In the genomic region with DNA sequence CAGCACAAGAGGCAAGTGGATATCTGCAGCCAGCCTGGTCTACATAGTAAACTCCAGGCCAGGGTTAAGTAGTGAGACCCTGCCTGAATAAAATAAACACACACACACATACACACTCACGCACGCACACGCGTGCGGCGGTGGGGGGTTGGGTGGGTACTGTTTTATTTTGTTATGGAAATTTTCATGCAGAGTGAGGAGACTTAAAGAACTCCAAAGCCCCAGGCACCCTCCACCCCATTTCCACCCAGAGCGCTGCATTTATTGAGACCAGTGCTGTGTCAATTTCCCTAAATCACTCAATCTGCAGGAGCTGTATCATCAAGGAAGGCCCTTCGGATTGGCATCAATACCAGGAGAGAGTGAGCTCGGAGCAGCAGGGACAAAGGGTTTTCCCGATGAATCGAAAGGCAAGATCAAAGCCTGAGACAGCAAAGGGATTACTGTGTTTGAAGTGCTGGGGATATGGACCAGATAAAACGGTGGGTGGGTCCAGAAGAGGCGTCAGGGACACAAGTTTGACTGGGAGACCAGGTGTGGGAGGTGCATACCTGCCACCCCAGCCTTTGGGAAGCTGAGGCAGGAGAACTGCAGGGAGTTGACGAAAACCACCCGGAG, we compare ENCODE assay signal across 7 mouse cellular contexts. TPM values are rescaled to one million over a fixed set of nuclear protein-coding genes. Genes with fewer than 3 reads are reported as not detected.
DNase-seq lines count a peak whose midpoint lies in the region; ATAC-seq and TF ChIP-seq lines count a peak whose summit lies in the region.

No protein-coding gene starts in this region.

- no peak for TF ChIP-seq POLR2A in liver, adult 2 months (IDR thresholded peaks at IDR 0.05; ENCODE audit: extremely low read depth, insufficient read depth, low read length)
- no peak for TF ChIP-seq POLR2A in olfactory bulb, adult 2 months (IDR thresholded peaks at IDR 0.05; ENCODE audit: insufficient read depth, low read depth, low read length)
- no peak for TF ChIP-seq POLR2A in thymus, adult 2 months (IDR thresholded peaks at IDR 0.05; ENCODE audit: control insufficient read depth, extremely low read depth, insufficient read depth, low read length, poor library complexity)

- H3K79me2 ChIP-seq in liver, adult 2 months (ENCODE audit: control insufficient read depth, insufficient read depth, low read length) = no peaks in the 10 kb centered on the region

- H3K27me3 ChIP-seq in liver, adult 2 months (ENCODE audit: control insufficient read depth, insufficient read depth, low read length) = no peaks in the 10 kb centered on the region
- peaks cover 55% of the 10 kb centered on the region for H3K27me3 ChIP-seq in liver, embryonic 12.5 days (replicated peaks)
- H3K27me3 ChIP-seq in forebrain, embryonic 11.5 days (ENCODE audit: control insufficient read depth, insufficient read depth, low read length) = peaks cover 1% of the 10 kb centered on the region
- peaks cover 32% of the 10 kb centered on the region for H3K27me3 ChIP-seq in limb, embryonic 10.5 days (ENCODE audit: low read depth, poor library complexity, severe bottlenecking)
- H3K27me3 ChIP-seq in thymus, adult 2 months (ENCODE audit: control insufficient read depth, insufficient read depth, low read length) = no peaks in the 10 kb centered on the region; the same call in none of the 2 replicates

- no peak for TF ChIP-seq CTCF in liver, adult 2 months (IDR thresholded peaks at IDR 0.05; ENCODE audit: low read depth, low read length)
- no peak for TF ChIP-seq CTCF in olfactory bulb, adult 2 months (IDR thresholded peaks at IDR 0.05; ENCODE audit: insufficient read depth, low read depth, low read length)
- no peak for TF ChIP-seq CTCF in thymus, adult 2 months (IDR thresholded peaks at IDR 0.05; ENCODE audit: borderline replicate concordance, control insufficient read depth, extremely low read depth, insufficient read depth, low read length, poor library complexity)

- H3K4me3 ChIP-seq in liver, adult 2 months (ENCODE audit: insufficient read depth, low read depth, low read length) = no peak overlapping the region
- H3K4me3 ChIP-seq in liver, embryonic 12.5 days = no peak overlapping the region
- H3K4me3 ChIP-seq in forebrain, embryonic 11.5 days (ENCODE audit: low read depth, low read length) = no peak overlapping the region
- peak overlapping the region; percentile 78 for H3K4me3 ChIP-seq in limb, embryonic 10.5 days
- H3K4me3 ChIP-seq in olfactory bulb, adult 2 months (ENCODE audit: insufficient read depth, low read depth, low read length) = no peak overlapping the region
- no peak overlapping the region for H3K4me3 ChIP-seq in thymus, adult 2 months (ENCODE audit: control insufficient read depth, insufficient read depth, low read length)

- peaks cover 8% of the 10 kb centered on the region for H3K4me1 ChIP-seq in liver, adult 2 months (ENCODE audit: control insufficient read depth, insufficient read depth, low read length)
- peaks cover 54% of the 10 kb centered on the region for H3K4me1 ChIP-seq in liver, embryonic 12.5 days
- H3K4me1 ChIP-seq in forebrain, embryonic 11.5 days (replicated peaks; ENCODE audit: control insufficient read depth, insufficient read depth, low read length) = peaks cover 23% of the 10 kb centered on the region
- H3K4me1 ChIP-seq in limb, embryonic 10.5 days = peaks cover 40% of the 10 kb centered on the region
- H3K4me1 ChIP-seq in olfactory bulb, adult 2 months (ENCODE audit: control insufficient read depth, insufficient read depth, low read length) = peaks cover 16% of the 10 kb centered on the region
- H3K4me1 ChIP-seq in thymus, adult 2 months (replicated peaks; ENCODE audit: control insufficient read depth, insufficient read depth, low read length) = peaks cover 8% of the 10 kb centered on the region; the same call in 1 of the 2 replicates

- 46% methylated on average over 15 of the region's 15 CpGs for WGBS in liver, adult 2 months
- WGBS in liver, embryonic 12.5 days (ENCODE audit: insufficient replicate concordance) = 48% methylated on average over 15 of the region's 15 CpGs
- WGBS in forebrain, embryonic 11.5 days = 13% methylated on average over 15 of the region's 15 CpGs
- WGBS in limb, embryonic 10.5 days = 18% methylated on average over 15 of the region's 15 CpGs
- WGBS in olfactory bulb, adult 2 months = 11% methylated on average over 15 of the region's 15 CpGs
- WGBS in thymus, adult 2 months = 92% methylated on average over 15 of the region's 15 CpGs

- peaks cover 6% of the 10 kb centered on the region; the same call in 1 of the 2 replicates for H3K9me3 ChIP-seq in liver, embryonic 12.5 days (replicated peaks)
- H3K9me3 ChIP-seq in forebrain, embryonic 11.5 days (ENCODE audit: control insufficient read depth, low read length) = peaks cover 2% of the 10 kb centered on the region; the same call in 1 of the 2 replicates
- no peaks in the 10 kb centered on the region for H3K9me3 ChIP-seq in limb, embryonic 10.5 days (replicated peaks)

- ATAC-seq in liver, embryonic 12.5 days = no peak
- no peak for ATAC-seq in forebrain, embryonic 11.5 days (replicated peaks; ENCODE audit: low FRiP score)
- ATAC-seq in CD4-positive, CD25-positive, alpha-beta regulatory T cell, adult 4 months = no peak

- DNase-seq in liver, adult 2 months (ENCODE audit: extremely low read depth, low read depth, low spot score) = no peak
- DNase-seq in forebrain, embryonic 11.5 days (ENCODE audit: low spot score) = no peak
- DNase-seq in limb, embryonic 10.5 days (ENCODE audit: low spot score) = no peak
- no peak for DNase-seq in thymus, adult 2 months

- H3K9ac ChIP-seq in liver, adult 2 months (ENCODE audit: low read depth, low read length) = no peak overlapping the region
- H3K9ac ChIP-seq in liver, embryonic 12.5 days = no peak overlapping the region
- peak overlapping the region; percentile 94 for H3K9ac ChIP-seq in forebrain, embryonic 11.5 days (ENCODE audit: low read length)

- no peak overlapping the region for H3K4me2 ChIP-seq in liver, embryonic 12.5 days
- peak overlapping the region; percentile 68 for H3K4me2 ChIP-seq in forebrain, embryonic 11.5 days (ENCODE audit: low read depth, low read length, severe bottlenecking)

- H3K36me3 ChIP-seq in liver, adult 2 months (ENCODE audit: control insufficient read depth, insufficient read depth, low read length) = no peaks in the 10 kb centered on the region
- H3K36me3 ChIP-seq in liver, embryonic 12.5 days = no peaks in the 10 kb centered on the region
- peaks cover 4% of the 10 kb centered on the region for H3K36me3 ChIP-seq in forebrain, embryonic 11.5 days (ENCODE audit: control insufficient read depth, insufficient read depth, low read length)
- H3K36me3 ChIP-seq in limb, embryonic 10.5 days = peaks cover 4% of the 10 kb centered on the region
- no peaks in the 10 kb centered on the region for H3K36me3 ChIP-seq in thymus, adult 2 months (ENCODE audit: control insufficient read depth, insufficient read depth, low read length)

- H3K27ac ChIP-seq in liver, adult 2 months (replicated peaks; ENCODE audit: insufficient read depth, low read depth, low read length) = peak overlapping the region; percentile 5; the same call in 1 of the 2 replicates
- no peak overlapping the region for H3K27ac ChIP-seq in liver, embryonic 12.5 days
- H3K27ac ChIP-seq in forebrain, embryonic 11.5 days (ENCODE audit: low read depth, low read length) = peak overlapping the region; percentile 100; the same call in 1 of the 2 replicates
- H3K27ac ChIP-seq in limb, embryonic 10.5 days = peak overlapping the region; percentile 100
- peak overlapping the region; percentile 83 for H3K27ac ChIP-seq in olfactory bulb, adult 2 months (ENCODE audit: insufficient read depth, low read depth, low read length)
- H3K27ac ChIP-seq in thymus, adult 2 months (ENCODE audit: control insufficient read depth, insufficient read depth, low read length) = no peak overlapping the region

RNA-seq across cellular contexts. Expression of a gene that starts 1.2 kb away (rescaled TPM):
- total RNA-seq in liver, adult 2 months (2014; rRNA removed) = 1.4 TPM in 2 replicates
- polyA plus RNA-seq in liver, adult 2 months (2012; rRNA removed) = 2.3 and 3.3 TPM in 2 replicates
- polyA plus RNA-seq in liver, embryonic 12.5 days (2016; fragmentation: Nextera tagmentation; extraction: Ambion mirVana) = 12.4 and 14.2 TPM in 2 replicates
- polyA plus RNA-seq in forebrain, embryonic 11.5 days (2014; fragmentation: Nextera tagmentation; extraction: Ambion mirVana) = 109 and 114 TPM in 2 replicates
- polyA plus RNA-seq in limb, embryonic 10.5 days (2016; fragmentation: Nextera tagmentation; extraction: Ambion mirVana) = 107 and 130 TPM in 2 replicates
- not detected in 2 replicates for polyA plus RNA-seq in olfactory bulb, adult 2 months (2012; ENCODE audit: insufficient read depth, insufficient read length, low replicate concordance, missing spikeins)
- polyA plus RNA-seq in thymus, adult 2 months (2012; rRNA removed) = 14.4 and 18.7 TPM in 2 replicates
- under 1 TPM in 1 of 2 experiments, not detected in 1; 0.56 TPM for polyA plus RNA-seq in CD4-positive, CD25-positive, alpha-beta regulatory T cell, adult 4 months (2017; shearing (Covaris generic))

RNA-seq across cellular contexts. Expression of a gene that starts 6.7 kb away (rescaled TPM):
- total RNA-seq in liver, adult 2 months (2014; rRNA removed) = not detected in 2 replicates
- polyA plus RNA-seq in liver, adult 2 months (2012; rRNA removed) = not detected in 2 replicates
- 0.20 and 0.24 TPM in 2 replicates for polyA plus RNA-seq in liver, embryonic 12.5 days (2016; fragmentation: Nextera tagmentation; extraction: Ambion mirVana)
- polyA plus RNA-seq in forebrain, embryonic 11.5 days (2014; fragmentation: Nextera tagmentation; extraction: Ambion mirVana) = 0.96 and 1.3 TPM in 2 replicates
- polyA plus RNA-seq in limb, embryonic 10.5 days (2016; fragmentation: Nextera tagmentation; extraction: Ambion mirVana) = 1.0 and 1.4 TPM in 2 replicates
- polyA plus RNA-seq in olfactory bulb, adult 2 months (2012; ENCODE audit: insufficient read depth, insufficient read length, low replicate concordance, missing spikeins) = not detected in 2 replicates
- polyA plus RNA-seq in thymus, adult 2 months (2012; rRNA removed) = 0.08 TPM in 1 of 2 replicates, not detected in the other
- polyA plus RNA-seq in CD4-positive, CD25-positive, alpha-beta regulatory T cell, adult 4 months (2017; shearing (Covaris generic)) = not detected

RNA-seq across cellular contexts. Expression of a gene that starts 23.7 kb away (rescaled TPM):
- 2.1 and 3.5 TPM in 2 replicates for total RNA-seq in liver, adult 2 months (2014; rRNA removed)
- 5.3 and 6.5 TPM in 2 replicates for polyA plus RNA-seq in liver, adult 2 months (2012; rRNA removed)
- 0.28 and 0.35 TPM in 2 replicates for polyA plus RNA-seq in liver, embryonic 12.5 days (2016; fragmentation: Nextera tagmentation; extraction: Ambion mirVana)
- 7.1 and 8.9 TPM in 2 replicates for polyA plus RNA-seq in forebrain, embryonic 11.5 days (2014; fragmentation: Nextera tagmentation; extraction: Ambion mirVana)
- polyA plus RNA-seq in limb, embryonic 10.5 days (2016; fragmentation: Nextera tagmentation; extraction: Ambion mirVana) = 2.9 and 4.5 TPM in 2 replicates
- not detected in 2 replicates for polyA plus RNA-seq in olfactory bulb, adult 2 months (2012; ENCODE audit: insufficient read depth, insufficient read length, low replicate concordance, missing spikeins)
- 6.4 and 7.1 TPM in 2 replicates for polyA plus RNA-seq in thymus, adult 2 months (2012; rRNA removed)
- polyA plus RNA-seq in CD4-positive, CD25-positive, alpha-beta regulatory T cell, adult 4 months (2017; shearing (Covaris generic)) = not detected

RNA-seq across cellular contexts. Expression of a gene that starts 24.9 kb away (rescaled TPM):
- 3.0 and 4.8 TPM in 2 replicates for total RNA-seq in liver, adult 2 months (2014; rRNA removed)
- polyA plus RNA-seq in liver, adult 2 months (2012; rRNA removed) = 12.5 and 14.0 TPM in 2 replicates
- 2.8 and 3.1 TPM in 2 replicates for polyA plus RNA-seq in liver, embryonic 12.5 days (2016; fragmentation: Nextera tagmentation; extraction: Ambion mirVana)
- polyA plus RNA-seq in forebrain, embryonic 11.5 days (2014; fragmentation: Nextera tagmentation; extraction: Ambion mirVana) = 16.1 and 16.4 TPM in 2 replicates
- 6.5 and 8.4 TPM in 2 replicates for polyA plus RNA-seq in limb, embryonic 10.5 days (2016; fragmentation: Nextera tagmentation; extraction: Ambion mirVana)
- not detected in 2 replicates for polyA plus RNA-seq in olfactory bulb, adult 2 months (2012; ENCODE audit: insufficient read depth, insufficient read length, low replicate concordance, missing spikeins)
- 34.7 and 36.6 TPM in 2 replicates for polyA plus RNA-seq in thymus, adult 2 months (2012; rRNA removed)
- polyA plus RNA-seq in CD4-positive, CD25-positive, alpha-beta regulatory T cell, adult 4 months (2017; shearing (Covaris generic)) = 1 to 10 TPM in 1 of 2 experiments, under 1 TPM in 1; 0.68 to 1.5 TPM

RNA-seq across cellular contexts. Expression of a gene that starts 40.4 kb away (rescaled TPM):
- total RNA-seq in liver, adult 2 months (2014; rRNA removed) = not detected in 2 replicates
- not detected in 2 replicates for polyA plus RNA-seq in liver, adult 2 months (2012; rRNA removed)
- not detected in 2 replicates for polyA plus RNA-seq in liver, embryonic 12.5 days (2016; fragmentation: Nextera tagmentation; extraction: Ambion mirVana)
- not detected in 2 replicates for polyA plus RNA-seq in forebrain, embryonic 11.5 days (2014; fragmentation: Nextera tagmentation; extraction: Ambion mirVana)
- polyA plus RNA-seq in limb, embryonic 10.5 days (2016; fragmentation: Nextera tagmentation; extraction: Ambion mirVana) = not detected in 2 replicates
- not detected in 2 replicates for polyA plus RNA-seq in olfactory bulb, adult 2 months (2012; ENCODE audit: insufficient read depth, insufficient read length, low replicate concordance, missing spikeins)
- 3.6 and 5.4 TPM in 2 replicates for polyA plus RNA-seq in thymus, adult 2 months (2012; rRNA removed)
- not detected for polyA plus RNA-seq in CD4-positive, CD25-positive, alpha-beta regulatory T cell, adult 4 months (2017; shearing (Covaris generic))

Comparison
In these comparisons a context has a peak if more than half of its experiments do, and no peak if none do; other contexts are left out.
1. H3K27ac ChIP-seq: peak in liver, adult 2 months (single experiment), forebrain, embryonic 11.5 days (single experiment), limb, embryonic 10.5 days (single experiment) and olfactory bulb, adult 2 months (single experiment); none in liver, embryonic 12.5 days (single experiment) and thymus, adult 2 months (single experiment).